Mouse (Mus musculus) layer of hippocampus, adult 18-20 months (tissue): ENCODE data around the gene Ttyh2. TPM values are rescaled to one million over a fixed set of nuclear protein-coding genes. Genes with fewer than 3 reads are reported as not detected.
A peak's percentile ranks its signal among the peaks of the same experiment; 100 is the strongest.

ENCODE experiments used
- DNase-seq, 2 experiments: peaks; one replicate each; pipeline ENCODE4 v3.0.0; 2022; ENCODE audit warnings: low spot score in 2 of 2
- total RNA-seq, 2 experiments: library from RNA; stranded (reverse); gene quantifications; 2 replicates each; pipeline ENCODE4 v1.2.3; 2021

The Ttyh2 gene
- total RNA-seq, 2 experiments from 2014 or later, result 29.3 to 31.2 TPM

DNA sequence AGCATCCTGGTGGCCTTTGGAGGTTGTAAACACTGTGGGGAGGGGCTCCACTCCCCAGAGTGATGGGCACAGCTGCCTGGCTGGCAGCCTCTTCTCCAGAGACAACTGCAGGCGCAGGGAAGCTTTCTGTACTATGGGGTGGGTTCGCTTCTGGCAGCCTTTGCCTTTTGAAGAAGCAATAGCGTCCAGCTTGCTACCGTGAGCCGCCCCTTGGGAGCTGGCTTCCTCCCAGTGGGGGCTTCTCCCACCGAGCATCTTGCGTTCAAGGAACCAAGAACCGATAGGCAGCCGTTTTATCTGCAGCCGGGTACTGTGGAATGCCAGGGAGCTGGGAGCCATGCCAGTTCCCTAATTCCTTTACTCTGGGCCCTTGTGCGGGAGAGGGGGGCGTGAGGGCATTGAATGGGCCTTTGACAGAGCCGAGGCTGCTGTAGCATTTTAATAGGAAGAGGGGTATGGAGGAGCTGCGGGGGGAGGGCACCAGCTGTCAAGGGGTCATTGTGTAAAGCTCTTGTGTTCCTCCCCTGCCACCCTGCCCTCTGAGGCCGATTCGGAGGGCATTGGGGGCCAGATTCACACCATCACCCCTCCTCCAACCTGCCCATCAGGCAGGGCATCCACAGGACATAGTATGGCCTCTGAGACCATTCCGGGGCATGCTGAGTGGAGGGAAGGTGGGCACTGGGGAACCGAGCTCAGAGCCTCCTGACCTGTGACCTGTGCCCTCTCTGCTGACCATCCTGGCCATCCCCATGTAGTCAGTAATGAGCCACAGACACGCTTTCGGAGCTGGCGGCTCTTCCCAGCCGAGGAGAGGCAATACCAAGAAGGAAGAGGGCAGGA is 29.1 kb downstream of the Ttyh2 start:
- DNase-seq, result peak; percentile 44 to 82

- DNase-seq, result no peak
Measured at GRCm38 (mm10) chr11:114706358-114706757, 31.1 kb downstream of the Ttyh2 start.

GRCm38 (mm10) chr11:114711393-114711792 is 36.2 kb downstream of the Ttyh2 start:
- DNase-seq, result no peak

GRCm38 (mm10) chr11:114711861-114712260 is 36.6 kb downstream of the Ttyh2 start:
- no peak for DNase-seq

- DNase-seq, result peak; percentile 64 to 76
Measured at GRCm38 (mm10) chr11:114714526-114714925, 39.3 kb downstream of the Ttyh2 start.

GRCm38 (mm10) chr11:114715531-114715930 is 40.3 kb downstream of the Ttyh2 start:
- no peak for DNase-seq

DNA sequence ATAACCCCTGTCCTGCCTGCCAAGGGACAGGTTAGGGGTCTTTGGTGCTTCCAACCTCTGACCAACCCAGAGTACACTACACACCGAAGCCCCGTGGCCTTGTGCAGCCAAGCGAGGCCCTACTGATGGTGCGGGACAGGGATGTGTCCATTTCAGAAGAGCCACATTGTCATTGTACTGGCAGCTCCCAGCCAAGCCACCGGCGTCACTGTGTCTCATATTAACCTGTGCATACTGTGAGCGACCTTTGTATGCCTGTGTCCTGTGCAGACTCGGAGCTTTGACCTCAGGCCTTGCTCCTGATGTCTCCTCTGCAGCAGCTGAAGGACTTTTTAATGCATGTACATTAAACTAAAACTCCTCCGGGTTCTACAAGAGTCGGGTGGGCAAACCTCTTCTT is 45.3 kb downstream of the Ttyh2 start:
- DNase-seq, result no peak

DNA sequence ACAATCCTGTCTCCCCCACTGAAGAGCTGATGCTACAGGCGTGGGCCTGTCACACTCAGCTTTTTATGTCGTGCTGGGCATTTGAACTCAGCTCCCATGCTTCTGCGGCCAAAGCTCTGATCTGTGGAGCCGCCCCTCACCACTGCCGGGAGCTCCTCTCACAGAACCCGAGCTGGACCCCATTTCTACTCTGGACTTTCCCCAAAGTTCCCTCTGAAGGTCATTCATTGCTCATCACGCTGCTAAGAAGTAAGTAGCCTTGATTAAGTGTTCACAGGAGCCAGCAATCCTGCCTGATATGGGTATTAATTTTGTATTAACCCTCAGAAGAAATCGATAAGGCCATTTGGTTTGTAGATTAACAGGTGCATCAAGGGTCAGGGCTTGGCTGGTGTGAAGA is 47.2 kb downstream of the Ttyh2 start:
- no peak for DNase-seq

- DNase-seq, result no peak
Measured at GRCm38 (mm10) chr11:114723030-114723429, 47.8 kb downstream of the Ttyh2 start.

DNA sequence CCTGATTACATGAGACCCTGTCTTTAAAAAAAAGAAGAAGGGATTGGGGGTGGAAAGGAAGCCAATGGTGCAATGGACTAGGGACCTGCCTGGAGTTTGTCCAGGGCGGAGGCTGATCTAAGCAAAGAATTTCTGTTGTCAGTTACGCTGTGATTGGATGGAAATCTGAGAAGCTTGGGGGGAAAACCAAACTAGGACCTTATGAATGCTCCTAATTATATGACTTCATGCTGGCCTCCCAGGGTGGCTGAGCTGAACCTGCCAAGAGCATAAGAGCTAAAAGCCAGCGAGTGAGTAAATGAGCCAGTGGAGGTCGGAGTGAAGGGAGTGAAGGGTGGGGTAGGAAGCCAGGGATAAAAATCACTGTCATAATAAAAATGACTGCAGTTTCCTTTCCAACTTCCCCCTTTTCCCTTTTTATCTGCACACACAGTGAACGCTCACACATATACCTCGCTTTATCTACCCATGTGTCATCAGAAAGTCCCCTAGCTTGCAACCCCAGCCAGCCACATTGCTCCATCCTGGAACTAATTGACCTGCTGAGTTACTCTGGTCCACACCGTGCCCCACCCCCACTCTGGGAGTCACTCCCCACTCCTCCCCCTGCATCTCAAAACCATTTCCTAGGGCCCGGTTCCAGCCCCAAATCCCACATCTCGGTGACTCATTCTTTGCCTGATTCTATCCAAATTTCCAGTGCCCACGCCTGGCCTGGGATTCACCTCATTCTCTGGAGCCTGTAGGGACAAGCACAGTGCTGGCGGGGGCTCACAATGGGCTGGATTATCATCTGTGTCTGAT is 49.8 kb downstream of the Ttyh2 start:
- peak; percentile 31 to 57 for DNase-seq

DNA sequence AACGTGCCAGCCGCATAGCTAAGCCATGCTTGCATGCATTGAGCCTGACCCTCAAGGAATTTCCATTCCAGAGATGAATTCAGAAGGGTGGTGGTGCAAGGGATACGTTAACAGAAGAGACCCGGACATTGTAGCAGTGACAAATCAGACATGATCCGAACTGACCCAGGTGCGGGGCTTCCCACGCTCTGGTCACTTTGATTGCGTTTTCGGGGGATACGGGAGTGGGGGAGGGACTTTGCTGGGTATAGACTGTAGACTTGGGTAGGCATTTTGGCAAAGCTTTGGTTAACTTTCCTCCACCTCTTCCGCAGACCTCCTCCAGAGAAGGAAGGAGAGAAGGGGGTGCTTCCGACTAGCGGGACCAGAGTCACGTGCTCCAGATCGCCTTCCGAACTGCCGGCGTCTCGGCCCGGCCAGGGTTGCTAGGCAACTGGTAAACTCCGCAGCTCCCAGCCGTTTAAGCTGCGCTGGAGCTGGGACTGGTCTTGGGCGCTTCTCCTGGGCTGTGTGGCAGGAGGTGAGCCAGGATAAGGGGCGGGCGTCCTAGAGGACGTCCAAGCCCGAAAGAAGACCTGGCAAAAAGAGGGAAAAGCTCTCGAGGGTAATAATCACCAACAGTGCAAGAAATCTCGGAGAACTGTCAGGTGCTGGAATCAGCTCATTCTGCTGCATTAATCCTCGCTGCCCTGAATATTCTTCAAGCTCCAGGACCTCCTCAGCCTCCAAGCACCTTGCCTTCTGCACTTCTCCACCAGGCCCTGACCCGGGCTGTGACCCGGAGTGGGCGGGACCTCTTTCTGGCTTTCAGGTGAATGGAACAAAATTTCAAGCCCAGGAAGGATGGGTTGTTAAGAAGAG is 52.0 kb downstream of the Ttyh2 start, which contains the start of gene Dnaic2:
Dnaic2 (plus strand) TSS at position 444 of the 861 bp plus-strand sequence.
- DNase-seq, result peak; percentile 65 to 74

GRCm38 (mm10) chr11:114727826-114728186 is 52.6 kb downstream of the Ttyh2 start:
- no peak for DNase-seq

GRCm38 (mm10) chr11:114728333-114728732 is 53.1 kb downstream of the Ttyh2 start:
- no peak for DNase-seq

- no peak for DNase-seq
Measured at GRCm38 (mm10) chr11:114729832-114730363, 54.7 kb downstream of the Ttyh2 start.

- no peak for DNase-seq
Measured at GRCm38 (mm10) chr11:114731711-114732110, 56.5 kb downstream of the Ttyh2 start.

DNA sequence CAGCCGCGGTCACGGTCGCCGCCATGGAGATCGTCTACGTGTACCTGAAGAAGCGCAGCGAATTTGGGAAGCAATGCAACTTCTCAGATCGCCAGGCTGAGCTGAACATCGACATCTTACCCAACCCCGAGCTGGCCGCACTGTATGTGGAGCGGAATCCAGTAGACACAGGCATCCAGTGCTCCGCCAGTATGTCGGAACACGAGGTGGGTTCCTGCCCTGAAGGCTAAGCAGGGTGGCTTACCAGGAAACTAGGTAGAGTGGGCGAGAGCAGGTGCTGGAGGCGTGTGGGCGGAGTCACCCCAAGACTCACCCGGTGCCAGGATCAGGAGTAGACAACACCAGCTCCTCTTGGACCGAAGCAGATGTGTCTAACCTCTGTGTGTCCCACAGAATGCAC is 57.7 kb downstream of the Ttyh2 start:
- no peak for DNase-seq

GRCm38 (mm10) chr11:114736111-114736510 is 60.9 kb downstream of the Ttyh2 start:
- DNase-seq, result no peak

DNA sequence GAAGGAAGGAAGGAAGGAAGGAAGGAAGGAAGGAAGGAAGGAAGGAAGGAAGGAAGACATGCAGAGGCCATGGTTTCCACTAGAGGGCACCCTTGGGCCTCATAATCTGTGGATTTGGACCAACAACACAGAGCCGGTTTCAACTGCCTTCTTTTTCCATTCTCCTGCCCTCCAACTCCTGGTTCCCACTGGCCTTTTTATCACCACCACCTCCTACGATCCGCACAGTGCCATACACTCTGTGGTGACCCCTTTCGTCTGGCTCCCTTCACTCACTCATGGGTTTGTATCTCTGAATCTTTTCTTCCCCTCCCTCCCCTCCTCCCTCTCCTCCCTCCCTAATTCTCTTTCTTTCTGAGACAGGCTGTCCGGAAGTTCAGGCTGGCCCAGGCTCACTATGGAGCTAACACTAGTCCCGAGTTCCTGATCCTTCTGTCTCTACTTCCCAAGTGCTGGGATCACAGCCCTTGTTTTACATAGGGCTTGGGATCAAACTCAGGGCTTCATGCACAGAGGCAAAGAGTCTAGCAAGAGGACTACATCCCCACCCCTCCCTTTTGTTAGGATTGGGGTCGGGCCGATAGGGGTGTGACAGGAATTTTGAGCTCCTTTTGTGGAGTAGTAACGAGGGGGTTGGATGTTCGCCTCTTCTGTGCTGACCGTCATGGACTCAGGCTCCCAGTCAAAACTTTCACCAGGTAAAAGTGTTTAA is 61.8 kb downstream of the Ttyh2 start:
- peak in 1 of 2 experiments; percentile 73 for DNase-seq

DNA sequence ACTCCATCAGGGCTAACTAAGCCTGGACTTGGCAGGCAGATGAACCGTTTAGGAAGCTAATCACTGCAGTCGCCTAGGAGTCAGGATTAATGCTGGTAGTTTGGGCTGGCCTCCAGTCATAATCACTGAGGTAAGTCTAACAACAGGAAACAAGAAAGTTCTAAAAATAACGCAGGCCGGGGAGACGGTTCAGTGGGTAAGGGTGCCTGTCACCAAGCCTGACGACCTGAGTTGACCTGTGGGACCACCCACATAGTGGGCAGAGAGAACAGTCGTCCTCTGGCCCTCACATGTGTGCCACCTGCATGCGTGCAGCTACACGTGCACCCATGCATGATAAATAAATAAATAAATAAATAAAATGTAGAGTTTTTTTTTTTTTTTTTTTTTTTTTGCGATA is 65.4 kb downstream of the Ttyh2 start:
- DNase-seq, result no peak

- no peak for DNase-seq
Measured at GRCm38 (mm10) chr11:114741451-114741850, 66.2 kb downstream of the Ttyh2 start.
